Mouse (Mus musculus) bone marrow macrophage, adult 2 months (primary cell): ENCODE results near the gene Aasdh.

Source experiments
- CTCF ChIP-seq: IDR thresholded peaks from 2 replicates; pipeline ENCODE4 v1.5.1; 2012; ENCODE audit warnings: low read depth, mild to moderate bottlenecking, low read length, moderate library complexity
- POLR2A ChIP-seq: IDR thresholded peaks from 2 replicates; pipeline ENCODE4 v1.6.1; 2012; ENCODE audit warnings: mild to moderate bottlenecking, low read depth, low read length, borderline replicate concordance

DNA sequence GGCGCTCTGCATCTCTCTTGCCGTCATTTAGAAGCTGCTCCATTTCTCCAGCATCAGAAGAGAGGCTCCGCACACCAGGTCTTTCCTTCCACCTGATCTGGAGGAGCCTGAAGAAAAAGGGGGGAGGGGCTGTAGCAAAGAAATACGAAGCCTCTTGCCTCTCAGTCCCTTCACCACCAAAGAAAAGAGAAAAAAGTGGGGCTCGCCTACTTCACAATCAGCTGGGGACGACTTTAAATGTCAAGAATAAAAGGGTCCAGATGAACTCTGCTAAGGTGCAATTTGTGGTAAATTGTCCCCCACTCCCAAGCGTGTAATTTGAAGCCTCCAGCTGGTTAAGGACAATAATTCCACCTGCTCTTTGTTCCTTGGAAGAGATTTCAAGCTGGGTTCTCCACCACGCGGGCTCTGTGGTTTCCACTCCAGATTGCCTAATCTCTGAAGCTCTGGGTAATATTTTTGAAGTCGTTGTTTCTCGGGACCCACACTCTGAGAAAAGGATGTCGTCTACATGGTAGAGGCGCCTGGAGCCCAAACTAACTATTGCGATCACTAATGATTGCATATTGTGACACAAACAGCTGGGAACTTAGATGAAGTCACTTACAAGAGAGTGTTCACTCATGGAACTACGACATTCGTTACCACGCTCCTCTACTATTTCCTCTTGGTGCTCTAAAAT lies 72.6 kb downstream of the Aasdh start:
- TF ChIP-seq POLR2A (no peak), CTCF (no peak)
